Comparison of ENCODE assay signal across 30 mouse cellular contexts in genomic region chr9:100394632-100395031, GRCm38 (mm10).
"Had no signal": no experiment of that assay in that cellular context is flagged by ENCODE, and none has a peak within 500 bp of the region (broad histone marks: within the 10 kb centered on the region; RNA-seq: fewer than 3 reads in every experiment).

No protein-coding gene starts in this region.

- H3K9me3 ChIP-seq: limb, embryonic 10.5 days; limb, embryonic 12.5 days; limb, embryonic 13.5 days; limb, embryonic 15.5 days; liver, embryonic 12.5 days; liver, embryonic 13.5 days; liver, embryonic 15.5 days; lung, embryonic 15.5 days; megakaryocyte, embryonic 14.5 days; midbrain, embryonic 10.5 days; midbrain, embryonic 12.5 days; midbrain, embryonic 13.5 days; neural tube, embryonic 12.5 days had no signal

- H3K4me1 ChIP-seq: limb, embryonic 10.5 days; limb, embryonic 12.5 days; limb, embryonic 13.5 days; limb, embryonic 15.5 days; liver, embryonic 12.5 days; liver, embryonic 13.5 days; liver, embryonic 15.5 days; lung, embryonic 15.5 days; midbrain, embryonic 10.5 days; midbrain, embryonic 12.5 days; midbrain, embryonic 13.5 days; neural tube, embryonic 12.5 days had no signal

- H3K27ac ChIP-seq: limb, embryonic 10.5 days; limb, embryonic 12.5 days; limb, embryonic 13.5 days; limb, embryonic 15.5 days; liver, embryonic 12.5 days; liver, embryonic 13.5 days; liver, embryonic 14.5 days; liver, embryonic 15.5 days; lung, embryonic 15.5 days; macrophage; midbrain, embryonic 10.5 days; midbrain, embryonic 12.5 days; midbrain, embryonic 13.5 days; neural tube, embryonic 12.5 days had no signal

- H3K36me3 ChIP-seq: limb, embryonic 10.5 days; limb, embryonic 12.5 days; limb, embryonic 13.5 days; limb, embryonic 15.5 days; liver, embryonic 12.5 days; liver, embryonic 13.5 days; liver, embryonic 15.5 days; lung, embryonic 15.5 days; midbrain, embryonic 10.5 days; midbrain, embryonic 12.5 days; midbrain, embryonic 13.5 days; neural tube, embryonic 12.5 days had no signal

- DNase-seq: left cerebral cortex, postnatal 4 days; liver; liver, embryonic 13.5 days; liver, postnatal 0 days; lung, adult 18-20 months; lung, adult 2 months; lung, postnatal 10 days; lung, postnatal 14 days; lung, postnatal 36 days; lung, postnatal 4 days had no signal

- H3K27me3 ChIP-seq: liver, embryonic 12.5 days; liver, embryonic 13.5 days; liver, embryonic 15.5 days; midbrain, embryonic 13.5 days; neural tube, embryonic 12.5 days had no signal

- ATAC-seq: liver, embryonic 12.5 days; liver, postnatal 0 days; lung, postnatal 0 days; midbrain, embryonic 13.5 days; midbrain, embryonic 16.5 days had no signal

- H3K9ac ChIP-seq: limb, embryonic 12.5 days; limb, embryonic 13.5 days; limb, embryonic 15.5 days; liver, embryonic 12.5 days; liver, embryonic 13.5 days; liver, embryonic 14.5 days; liver, embryonic 15.5 days; liver, postnatal 0 days; lung, embryonic 14.5 days; lung, embryonic 15.5 days; midbrain, embryonic 12.5 days; midbrain, embryonic 13.5 days; neural tube, embryonic 12.5 days had no signal

- H3K4me2 ChIP-seq: limb, embryonic 12.5 days; limb, embryonic 13.5 days; limb, embryonic 15.5 days; liver, embryonic 11.5 days; liver, embryonic 12.5 days; liver, embryonic 13.5 days; liver, embryonic 15.5 days; lung, embryonic 14.5 days; lung, embryonic 15.5 days; midbrain, embryonic 11.5 days; midbrain, embryonic 12.5 days; midbrain, embryonic 13.5 days; neural tube, embryonic 12.5 days had no signal

- H3K4me3 ChIP-seq: limb, embryonic 10.5 days; limb, embryonic 12.5 days; limb, embryonic 13.5 days; limb, embryonic 15.5 days; liver, embryonic 12.5 days; liver, embryonic 13.5 days; liver, embryonic 15.5 days; lung, embryonic 15.5 days; midbrain, embryonic 10.5 days; midbrain, embryonic 12.5 days; midbrain, embryonic 13.5 days; myocyte; neural tube, embryonic 12.5 days had no signal
